Mouse (Mus musculus): ENCODE data around the gene Atxn2l. TPM values are rescaled to one million over a fixed set of nuclear protein-coding genes. Genes with fewer than 3 reads are reported as not detected.
A peak's percentile ranks its signal among the peaks of the same experiment; 100 is the strongest.
"Not testable (repeated sequence)": the region's sequence is repeated elsewhere in the genome, so short reads cannot be mapped to it uniquely, and the experiment has no call there.

The Atxn2l gene
- polyA plus RNA-seq, 1 experiment from 2014 or later, result 76.8 TPM

- Histone ChIP-seq H3K27me3 (no peaks in the 10 kb centered on the region), H3K36me3 (no peaks in the 10 kb centered on the region)
Observed at GRCm38 (mm10) chr7:126507126-126507778, 4.0 kb upstream of the Atxn2l start.

GRCm38 (mm10) chr7:126504913-126505312 lies 1.7 kb upstream of the Atxn2l start:
- 98% methylated on average over 2 of the region's 2 CpGs for WGBS

More at GRCm38 (mm10) chr7:126507126-126507778, 4.0 kb upstream of the Atxn2l start:
- Histone ChIP-seq H3K9ac (no peak overlapping the region), H3K27ac (no peak overlapping the region), H3K4me3 (no peak overlapping the region), H3K4me1 (peaks cover 6% of the 10 kb centered on the region; the same call in 1 of the 2 replicates), H3K4me2 (replicated peaks) (no peak overlapping the region), H3K9me3 (replicated peaks) (no peaks in the 10 kb centered on the region)
- WGBS, result 88% methylated on average over 8 of the region's 8 CpGs
- no peak for ATAC-seq (ENCODE audit: low FRiP score)

GRCm38 (mm10) chr7:126502751-126503150 lies 486 bp downstream of the Atxn2l start:
- peak overlapping the region; percentile 76 for H3K4me2 ChIP-seq (replicated peaks)
- H3K36me3 ChIP-seq, result peaks cover 34% of the 10 kb centered on the region
- H3K4me1 ChIP-seq, result peaks cover 14% of the 10 kb centered on the region
- H3K9ac ChIP-seq, result peak overlapping the region; percentile 100
- no peaks in the 10 kb centered on the region for H3K27me3 ChIP-seq
- peak overlapping the region; percentile 100 for H3K4me3 ChIP-seq
- no peak; the same call in 1 of the 2 replicates for ATAC-seq (ENCODE audit: low FRiP score)
- peak overlapping the region; percentile 100 for H3K27ac ChIP-seq
- WGBS, result under 1% methylated on average over 40 of the region's 40 CpGs
- H3K9me3 ChIP-seq (replicated peaks), result no peaks in the 10 kb centered on the region

More at GRCm38 (mm10) chr7:126504913-126505312, 1.7 kb upstream of the Atxn2l start:
- H3K4me1 ChIP-seq, result peaks cover 14% of the 10 kb centered on the region
- peaks cover 12% of the 10 kb centered on the region for H3K36me3 ChIP-seq
- H3K9ac ChIP-seq, result no peak overlapping the region
- no peak overlapping the region for H3K27ac ChIP-seq
- no peaks in the 10 kb centered on the region for H3K27me3 ChIP-seq
- no peak for ATAC-seq (ENCODE audit: low FRiP score)
- H3K4me2 ChIP-seq (replicated peaks), result no peak overlapping the region
- no peaks in the 10 kb centered on the region for H3K9me3 ChIP-seq (replicated peaks)
- no peak overlapping the region for H3K4me3 ChIP-seq

GRCm38 (mm10) chr7:126502023-126502741 lies 1.1 kb downstream of the Atxn2l start:
- Histone ChIP-seq H3K36me3 (peaks cover 40% of the 10 kb centered on the region), H3K9ac (peak overlapping the region; percentile 100), H3K9me3 (replicated peaks) (no peaks in the 10 kb centered on the region), H3K27me3 (no peaks in the 10 kb centered on the region), H3K4me1 (peaks cover 14% of the 10 kb centered on the region), H3K4me2 (replicated peaks) (peak overlapping the region; percentile 76), H3K4me3 (peak overlapping the region; percentile 100), H3K27ac (peak overlapping the region; percentile 100)
- ATAC-seq (ENCODE audit: low FRiP score), result peak; percentile 93
- under 1% methylated on average over 49 of the region's 57 CpGs for WGBS

GRCm38 (mm10) chr7:126501684-126502022 lies 1.6 kb downstream of the Atxn2l start:
- Histone ChIP-seq H3K27ac (peak overlapping the region; percentile 100), H3K9me3 (replicated peaks) (no peaks in the 10 kb centered on the region), H3K36me3 (peaks cover 45% of the 10 kb centered on the region), H3K4me2 (replicated peaks) (peak overlapping the region; percentile 76), H3K4me3 (peak overlapping the region; percentile 100), H3K27me3 (no peaks in the 10 kb centered on the region), H3K9ac (peak overlapping the region; percentile 100), H3K4me1 (peaks cover 14% of the 10 kb centered on the region)
- 4% methylated on average over 9 of the region's 9 CpGs for WGBS
- ATAC-seq (ENCODE audit: low FRiP score), result no peak

- Histone ChIP-seq H3K9me3 (replicated peaks) (no peaks in the 10 kb centered on the region), H3K27ac (no peak overlapping the region), H3K4me1 (peaks cover 14% of the 10 kb centered on the region), H3K4me3 (no peak overlapping the region), H3K4me2 (replicated peaks) (no peak overlapping the region), H3K36me3 (peaks cover 67% of the 10 kb centered on the region), H3K9ac (no peak overlapping the region), H3K27me3 (no peaks in the 10 kb centered on the region)
- WGBS, result 95% methylated on average over 7 of the region's 7 CpGs
- ATAC-seq (ENCODE audit: low FRiP score), result no peak
Observed at GRCm38 (mm10) chr7:126499416-126499815, 3.8 kb downstream of the Atxn2l start.

GRCm38 (mm10) chr7:126497966-126498365 lies 5.3 kb downstream of the Atxn2l start:
- peaks cover 8% of the 10 kb centered on the region for H3K4me1 ChIP-seq
- no peak overlapping the region for H3K27ac ChIP-seq
- no peak overlapping the region for H3K4me2 ChIP-seq (replicated peaks)
- no peak overlapping the region for H3K9ac ChIP-seq
- no peaks in the 10 kb centered on the region for H3K9me3 ChIP-seq (replicated peaks)
- peaks cover 82% of the 10 kb centered on the region for H3K36me3 ChIP-seq
- WGBS, result 92% methylated on average over 12 of the region's 12 CpGs
- H3K27me3 ChIP-seq, result no peaks in the 10 kb centered on the region
- no peak overlapping the region for H3K4me3 ChIP-seq
- ATAC-seq (ENCODE audit: low FRiP score), result no peak

- 92% methylated on average over 5 of the region's 5 CpGs for WGBS
- H3K27me3 ChIP-seq, result no peaks in the 10 kb centered on the region
- no peak overlapping the region for H3K9ac ChIP-seq
- peaks cover 95% of the 10 kb centered on the region for H3K36me3 ChIP-seq
- no peak overlapping the region for H3K27ac ChIP-seq
- H3K4me3 ChIP-seq, result no peak overlapping the region
- no peaks in the 10 kb centered on the region for H3K9me3 ChIP-seq (replicated peaks)
- peaks cover 15% of the 10 kb centered on the region for H3K4me1 ChIP-seq
- no peak overlapping the region for H3K4me2 ChIP-seq (replicated peaks)
- no peak for ATAC-seq (ENCODE audit: low FRiP score)
Observed at GRCm38 (mm10) chr7:126496475-126496874, 6.8 kb downstream of the Atxn2l start.

GRCm38 (mm10) chr7:126494120-126494519 lies 9.1 kb downstream of the Atxn2l start:
- Histone ChIP-seq H3K4me1 (peaks cover 7% of the 10 kb centered on the region; the same call in 1 of the 2 replicates), H3K4me2 (replicated peaks) (no peak overlapping the region), H3K27ac (no peak overlapping the region), H3K36me3 (peaks cover 96% of the 10 kb centered on the region), H3K9me3 (replicated peaks) (no peaks in the 10 kb centered on the region), H3K4me3 (no peak overlapping the region), H3K27me3 (no peaks in the 10 kb centered on the region), H3K9ac (no peak overlapping the region)
- WGBS, result 96% methylated on average over 6 of the region's 6 CpGs
- no peak for ATAC-seq (ENCODE audit: low FRiP score)

GRCm38 (mm10) chr7:126491973-126492372 lies 11.3 kb downstream of the Atxn2l start:
- H3K27me3 ChIP-seq, result no peaks in the 10 kb centered on the region
- peaks cover 78% of the 10 kb centered on the region for H3K36me3 ChIP-seq
- H3K9me3 ChIP-seq (replicated peaks), result no peaks in the 10 kb centered on the region
- H3K9ac ChIP-seq, result no peak overlapping the region
- no peak overlapping the region for H3K4me2 ChIP-seq (replicated peaks)
- ATAC-seq (ENCODE audit: low FRiP score), result no peak
- 55% methylated on average over 11 of the region's 11 CpGs for WGBS
- no peak overlapping the region for H3K4me3 ChIP-seq
- no peak overlapping the region for H3K27ac ChIP-seq
- peaks cover 17% of the 10 kb centered on the region for H3K4me1 ChIP-seq

- peaks cover 17% of the 10 kb centered on the region for H3K4me1 ChIP-seq
- ATAC-seq (ENCODE audit: low FRiP score), result no peak
- H3K4me2 ChIP-seq (replicated peaks), result no peak overlapping the region
- H3K4me3 ChIP-seq, result no peak overlapping the region
- H3K9ac ChIP-seq, result no peak overlapping the region
- H3K36me3 ChIP-seq, result peaks cover 68% of the 10 kb centered on the region
- H3K27ac ChIP-seq, result no peak overlapping the region
- WGBS, result 81% methylated on average over 1 of the region's 1 CpGs
- no peaks in the 10 kb centered on the region for H3K9me3 ChIP-seq (replicated peaks)
- no peaks in the 10 kb centered on the region for H3K27me3 ChIP-seq
Observed at GRCm38 (mm10) chr7:126491005-126491404, 12.2 kb downstream of the Atxn2l start.

GRCm38 (mm10) chr7:126487617-126488385 lies 15.4 kb downstream of the Atxn2l start:
- Histone ChIP-seq H3K9ac (peak overlapping the region; percentile 74), H3K4me3 (peak overlapping the region; percentile 74), H3K4me2 (replicated peaks) (peak overlapping the region; percentile 87), H3K4me1 (peaks cover 17% of the 10 kb centered on the region), H3K36me3 (peaks cover 36% of the 10 kb centered on the region)
- WGBS, result 19% methylated on average over 25 of the region's 25 CpGs
- H3K27ac ChIP-seq; H3K27me3 ChIP-seq; H3K9me3 ChIP-seq (replicated peaks): not testable (repeated sequence)
- ATAC-seq (ENCODE audit: low FRiP score), result peak; percentile 24

All from hindbrain, embryonic 12.5 days (tissue).